Mouse (Mus musculus) erythroblast, adult 5-6 weeks (primary cell): Measurements from ENCODE around the gene Zeb2. TPM values are rescaled to one million over a fixed set of nuclear protein-coding genes. Genes with fewer than 3 reads are reported as not detected.

Experiments used
- ATAC-seq: replicated peaks from 2 replicates; pipeline ENCODE4 v1.8.0; 2016; ENCODE audit warnings: moderate number of reproducible peaks, mild to moderate bottlenecking, moderate TSS enrichment, inconsistent platforms; ENCODE audit not compliant: poor library complexity, low FRiP score, severe bottlenecking
- total RNA-seq, 2 experiments: library from RNA; stranded (forward) in 1 of 2; stranded (reverse) in 1 of 2; fragments of 150-400 nt in 1 of 2; fragments of 200-764, 138-1000 nt in 1 of 2; gene quantifications; 2 replicates each; pipeline versions ENCODE4 v1.2.3 to v1.2.4; 2015 to 2017; ENCODE audit warnings: low replicate concordance in 2 of 2

The Zeb2 gene
- total RNA-seq, 2 experiments from 2014 or later: 33.2 to 42.8 TPM

DNA sequence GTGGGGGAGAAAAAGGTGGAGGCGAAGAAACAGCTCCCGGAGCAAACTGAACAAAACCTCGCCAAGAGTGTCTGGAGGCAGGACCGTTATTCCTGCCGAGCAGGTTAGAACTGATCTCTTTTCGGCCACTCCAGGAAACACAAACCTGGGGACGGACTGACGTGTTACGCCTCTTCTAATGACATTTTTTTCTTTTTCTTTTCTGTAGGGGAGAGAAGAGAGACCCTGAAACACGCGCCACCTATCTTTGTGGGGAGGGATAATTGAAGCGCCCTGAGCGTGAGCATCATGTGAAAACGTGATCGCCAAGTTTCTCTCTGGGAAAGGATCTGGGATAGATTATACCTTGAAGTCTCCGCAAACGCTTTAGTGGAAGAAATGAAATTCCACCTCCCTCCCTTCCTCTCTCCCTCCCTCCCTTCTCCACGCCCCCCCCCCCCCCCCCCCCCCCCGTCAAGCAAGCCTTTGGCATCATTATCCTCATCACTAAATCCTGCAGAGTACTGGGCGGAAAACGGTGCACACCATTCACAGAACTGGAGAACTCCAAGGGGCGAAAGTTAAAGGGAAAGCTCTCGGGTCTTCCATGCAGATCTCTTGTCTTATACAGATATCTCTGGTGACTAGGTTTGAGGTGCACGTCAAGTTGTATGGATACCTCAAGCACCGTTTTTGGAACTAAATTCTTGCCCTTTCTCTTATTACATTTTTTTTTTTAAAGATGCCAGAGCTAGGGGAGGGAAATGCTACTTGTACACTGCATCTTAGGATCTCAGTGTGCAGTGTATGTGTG is 4.1 kb downstream of the Zeb2 start:
- peak; percentile 40; the same call in 1 of the 2 replicates for ATAC-seq

DNA sequence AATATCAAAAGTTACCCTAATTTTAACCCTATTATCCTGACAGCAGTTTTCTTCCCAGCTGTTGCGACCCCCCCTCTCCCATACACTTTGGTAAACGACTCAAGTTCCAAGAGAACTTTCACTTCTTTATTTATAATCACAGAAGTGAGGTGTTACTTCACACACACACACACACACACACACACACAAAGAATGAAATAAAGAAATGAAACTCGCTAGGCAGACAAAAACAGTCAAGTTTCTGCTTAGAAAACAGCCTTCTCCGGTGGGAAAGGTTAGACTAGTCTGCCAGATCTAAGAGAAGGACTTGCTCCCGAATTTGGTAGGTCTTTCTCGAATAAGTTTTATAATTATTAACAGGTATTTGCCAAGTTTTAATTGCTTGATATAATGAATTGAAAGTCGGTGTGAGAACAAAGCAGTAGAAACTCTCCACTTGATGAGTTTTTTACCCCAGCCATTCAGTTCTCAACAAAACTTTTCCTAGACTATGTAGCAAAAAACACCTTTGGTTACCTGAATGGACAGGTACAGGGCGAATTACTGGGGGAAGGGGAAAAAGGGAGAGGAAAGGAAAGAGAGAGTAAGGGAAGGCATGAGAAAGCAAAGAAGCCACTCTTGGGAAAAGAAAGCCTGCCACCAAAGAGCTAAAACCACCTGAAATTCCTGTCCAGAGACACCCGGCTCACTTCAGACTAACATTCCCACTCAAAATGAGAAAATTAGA is 5.0 kb downstream of the Zeb2 start:
- ATAC-seq: no peak

DNA sequence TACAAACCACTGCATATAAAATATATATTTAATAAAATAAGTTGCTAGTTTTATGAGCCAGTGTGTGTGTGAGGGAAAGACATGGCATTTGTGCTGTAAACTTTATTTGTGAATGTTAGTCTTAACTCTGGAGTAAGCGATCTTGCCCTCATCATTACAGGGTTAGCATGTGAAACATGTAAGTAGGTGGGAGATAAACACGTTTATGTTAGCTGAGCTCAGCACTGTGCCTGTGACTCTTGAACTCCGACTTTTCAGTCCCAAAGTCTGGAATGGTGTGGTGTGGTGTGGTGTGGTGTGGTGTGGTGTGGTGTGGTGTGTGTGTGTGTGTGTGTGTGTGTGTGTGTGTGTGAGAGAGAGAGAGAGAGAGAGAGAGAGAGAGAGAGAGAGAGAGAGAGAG is 5.6 kb downstream of the Zeb2 start:
- ATAC-seq: peak; percentile 44; the same call in 1 of the 2 replicates

DNA sequence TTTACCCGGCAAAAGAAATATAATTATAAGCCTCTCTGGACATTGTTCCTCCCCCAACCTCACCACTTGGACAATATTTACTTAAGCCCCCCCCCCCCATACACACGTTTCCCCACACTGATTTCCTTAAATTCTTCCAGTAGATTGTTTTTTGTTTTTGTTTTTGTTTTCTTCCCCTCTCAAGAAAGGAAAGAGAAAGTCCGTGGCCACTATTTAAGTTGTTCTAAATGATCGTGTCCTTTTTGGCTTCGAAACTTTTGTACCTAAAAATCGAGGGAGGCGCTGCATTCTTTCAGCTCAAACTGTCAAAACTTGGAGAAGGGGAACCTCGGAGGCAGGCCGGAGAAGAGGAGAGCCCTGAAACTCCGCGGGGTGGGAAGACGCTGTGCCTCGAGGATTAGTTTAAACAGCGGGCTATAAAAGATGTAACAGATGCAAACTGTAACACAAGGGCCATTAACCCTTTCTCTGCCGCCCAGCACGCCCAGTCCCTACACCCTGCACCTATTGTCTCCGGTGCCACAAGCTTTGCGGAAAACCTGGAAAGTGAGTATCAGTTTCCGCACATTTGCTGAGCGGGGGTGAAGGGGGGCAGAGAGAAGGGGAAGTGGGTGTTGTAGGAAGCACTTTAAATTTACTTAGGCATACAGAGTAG is 6.3 kb downstream of the Zeb2 start:
- ATAC-seq: 0 out of 2 replicates have a peak, but pooled peaks have one; percentile 18

DNA sequence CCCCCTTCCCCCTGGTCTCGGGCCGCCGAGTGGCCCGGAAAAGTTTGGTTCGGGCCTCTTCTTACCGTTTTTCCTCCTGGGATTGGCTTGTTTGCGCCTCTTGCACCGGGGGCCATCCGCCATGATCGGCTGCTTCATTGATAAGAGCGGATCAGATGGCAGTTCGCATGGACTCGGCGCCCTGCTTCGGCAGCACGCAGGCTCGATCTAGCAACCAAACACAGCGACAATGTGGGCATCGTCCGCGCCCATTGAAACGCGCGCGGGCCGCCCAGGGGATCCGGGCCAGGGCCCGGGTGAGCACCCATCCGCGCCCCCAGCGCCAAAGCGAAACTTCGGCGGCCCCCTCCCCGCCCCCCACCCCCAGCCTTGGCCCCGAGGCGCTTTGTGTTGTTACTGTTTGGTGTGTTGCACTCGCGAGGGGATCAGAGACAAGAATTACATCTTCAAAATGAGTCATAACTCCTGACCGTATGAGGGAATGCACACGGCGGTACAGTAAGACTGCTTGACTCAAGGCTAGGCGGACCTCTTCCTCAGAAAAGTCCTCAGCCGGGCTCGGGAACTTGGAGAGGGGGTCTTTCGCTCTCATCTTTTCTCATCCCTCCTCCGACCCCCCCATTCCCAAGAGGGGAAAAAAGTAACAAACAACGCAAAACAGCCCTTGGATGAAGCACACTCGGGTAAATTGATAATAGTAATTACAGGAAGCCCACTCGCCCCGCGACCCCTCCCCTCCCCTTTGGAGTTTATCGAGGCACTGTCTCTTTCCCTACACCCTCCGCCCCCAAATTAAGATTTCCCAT is 7.0 kb downstream of the Zeb2 start:
- peak; percentile 67 for ATAC-seq

DNA sequence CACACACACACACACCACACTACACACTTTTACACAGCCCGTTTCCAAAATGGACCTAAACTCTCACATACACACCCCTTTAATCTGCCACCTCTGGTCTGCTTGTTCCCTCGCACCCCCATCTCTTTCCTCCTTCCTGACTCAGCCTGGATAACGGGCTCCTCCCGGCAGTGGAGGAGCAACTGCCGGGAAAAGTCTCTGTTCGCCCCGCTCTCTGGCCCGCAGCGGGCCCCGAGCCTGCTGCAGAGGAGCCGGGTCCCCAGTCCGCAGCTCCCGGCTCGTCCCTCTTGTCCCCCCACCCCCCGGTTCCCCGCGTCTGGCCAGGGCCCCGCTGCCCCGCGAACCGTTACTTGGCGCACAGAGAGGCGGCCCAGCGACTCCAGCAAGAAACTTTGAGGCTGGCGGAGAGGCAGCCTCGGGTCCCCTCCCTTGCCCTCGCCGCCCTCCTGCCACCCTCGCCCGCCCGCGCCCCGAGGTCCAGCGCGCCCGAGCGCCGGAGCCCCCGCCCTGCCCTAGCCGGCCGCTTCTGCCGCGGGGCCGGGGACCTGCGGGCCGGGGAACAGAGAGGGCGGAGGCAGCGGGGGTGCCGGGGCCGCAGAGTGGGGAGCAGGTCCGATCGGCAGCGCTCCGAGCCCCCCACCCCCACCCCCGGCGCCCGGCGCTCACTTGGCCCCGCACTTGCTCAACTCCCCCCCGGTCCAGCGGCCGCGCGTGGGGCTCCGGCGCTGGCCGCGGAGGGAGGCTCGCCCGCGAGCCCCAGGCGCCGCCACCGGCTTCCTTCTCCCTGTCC is 7.8 kb downstream of the Zeb2 start:
- ATAC-seq: 0 out of 2 replicates have a peak, but pooled peaks have one; percentile 12

DNA sequence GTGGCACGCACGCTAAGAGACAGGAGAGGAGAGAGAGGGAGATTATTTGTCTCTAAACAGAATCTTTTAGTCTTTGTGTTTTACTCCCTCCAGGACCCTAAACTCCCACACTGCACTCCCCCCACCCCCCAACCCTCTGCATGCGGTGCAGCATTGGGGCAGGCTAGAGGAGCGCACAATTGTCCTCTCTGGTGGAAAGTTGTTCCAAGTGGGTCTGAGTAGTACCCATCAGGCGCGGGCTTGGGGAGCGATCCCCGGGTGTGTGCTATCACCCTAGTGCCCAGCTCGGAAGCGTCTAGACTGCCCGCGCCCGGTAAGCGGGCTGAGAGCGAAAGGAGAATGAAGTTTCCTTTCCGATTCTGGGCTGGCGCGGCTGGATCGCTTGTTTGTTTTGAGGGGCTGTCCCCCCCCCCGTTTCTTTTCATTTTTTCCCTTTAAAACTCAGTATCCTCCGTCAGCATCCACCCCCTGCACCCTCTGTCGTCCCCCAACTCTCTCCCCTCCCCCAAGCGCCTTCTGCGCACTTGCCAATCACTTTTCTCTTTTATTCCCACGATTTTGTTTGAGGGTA is 8.6 kb downstream of the Zeb2 start:
- peak; percentile 48; the same call in 1 of the 2 replicates for ATAC-seq

DNA sequence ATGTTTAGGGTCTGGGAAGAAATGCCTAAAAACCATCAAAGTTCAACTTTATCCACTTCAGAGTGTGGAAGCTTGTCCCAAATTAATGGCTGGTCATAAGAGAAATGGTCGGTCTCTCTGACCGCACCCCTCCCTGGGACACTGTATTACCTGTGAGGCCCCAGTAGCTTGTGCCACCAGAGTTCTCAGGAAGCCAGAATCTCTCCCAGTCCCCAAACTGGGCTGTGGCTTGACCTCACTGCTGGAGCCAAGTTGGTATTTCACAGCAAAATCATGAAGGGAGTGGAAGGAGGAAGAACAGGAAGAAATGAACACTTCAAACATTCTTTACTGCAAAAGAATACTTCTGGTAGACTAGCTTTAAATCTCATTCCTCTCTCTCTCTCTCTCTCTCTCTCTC is 9.6 kb downstream of the Zeb2 start:
- ATAC-seq: no peak

DNA sequence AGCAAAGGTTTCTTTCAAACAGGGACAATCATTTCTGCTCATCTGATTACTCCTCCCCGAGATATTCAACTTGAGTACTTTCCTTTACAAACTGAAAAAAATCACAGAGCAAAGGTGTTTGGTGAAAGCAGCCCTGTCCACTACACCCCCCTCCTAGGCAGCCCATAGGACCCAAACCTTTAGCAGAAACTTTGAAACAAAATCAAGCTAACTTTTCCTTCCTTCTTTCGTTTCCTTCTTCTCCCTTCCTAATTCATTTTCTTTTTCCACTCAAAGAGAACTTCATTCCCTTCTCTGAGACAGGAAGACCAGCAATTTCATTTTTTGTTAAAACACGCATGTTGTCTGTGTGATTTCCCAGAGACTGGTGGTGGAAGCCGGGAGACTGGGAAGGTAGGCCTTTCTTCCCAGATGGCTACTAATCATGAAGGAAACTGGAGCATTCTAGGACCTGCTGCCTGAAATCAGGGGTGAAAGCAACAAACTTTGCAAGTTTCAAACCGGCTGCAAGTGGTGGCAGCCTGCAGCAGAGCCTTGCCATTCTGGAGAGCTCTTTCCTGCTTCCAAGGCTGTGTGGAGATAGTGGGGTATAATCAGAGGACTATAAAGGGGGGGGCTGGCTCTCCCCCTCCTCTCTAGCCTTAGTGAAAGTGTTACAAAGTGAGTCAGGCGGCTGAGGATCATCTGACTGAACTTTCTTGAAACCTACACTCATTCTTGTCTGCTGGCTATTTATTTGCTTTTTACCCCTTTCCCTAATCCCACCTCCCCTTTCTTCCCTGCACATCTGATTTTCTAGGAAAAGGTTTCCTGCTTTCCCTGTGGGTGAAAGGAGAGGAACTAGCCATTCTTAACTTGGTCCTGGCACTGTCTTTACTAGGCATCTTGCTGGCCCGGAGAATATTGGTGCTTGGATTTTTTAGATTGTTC is 11.0 kb downstream of the Zeb2 start:
- no peak for ATAC-seq

DNA sequence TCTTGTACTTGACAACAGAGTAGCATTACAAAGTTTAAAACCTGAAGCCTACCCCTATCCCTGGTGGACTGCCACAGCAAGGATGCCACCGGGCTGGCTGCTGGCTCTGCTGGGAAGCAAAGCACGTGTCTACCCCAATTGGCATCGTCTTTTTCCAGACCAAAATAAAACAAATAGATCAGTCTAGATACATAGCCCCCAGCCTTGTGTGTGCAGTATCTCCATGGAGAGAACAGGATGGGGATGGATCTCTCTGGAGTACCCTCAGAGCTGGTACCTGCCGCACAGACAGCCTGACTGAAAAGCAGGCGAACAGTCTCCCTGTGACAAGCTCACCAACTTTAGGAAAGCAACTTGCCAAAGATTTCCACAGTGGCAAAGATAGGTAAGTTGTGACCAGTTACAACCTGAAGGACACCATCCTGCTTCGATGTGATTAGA is 11.9 kb downstream of the Zeb2 start:
- ATAC-seq: no peak

DNA sequence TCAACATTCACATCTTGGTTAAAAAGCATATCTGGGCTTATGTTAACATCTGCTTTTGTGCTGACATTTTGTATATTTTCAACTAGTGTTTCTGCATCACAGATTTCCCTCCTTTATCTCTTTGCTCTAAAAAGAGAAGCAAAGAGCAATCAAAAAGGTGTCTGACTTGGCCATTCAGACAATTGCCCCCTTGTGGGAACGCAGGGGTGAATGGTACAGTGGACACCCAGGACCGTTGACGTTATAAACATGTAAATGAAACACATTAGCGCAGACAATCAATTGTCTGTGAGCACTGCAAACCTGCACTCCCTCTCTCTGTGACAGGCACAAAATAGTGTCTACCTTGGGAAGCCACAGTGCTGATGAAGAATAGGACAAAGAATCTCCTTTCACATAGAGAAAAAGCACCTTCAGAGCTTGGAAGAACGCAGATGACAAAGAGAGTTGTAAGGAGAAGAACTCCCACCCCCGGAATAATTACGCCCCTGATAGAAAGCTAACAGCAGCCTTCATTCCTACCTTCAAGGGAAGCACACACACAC is 12.6 kb downstream of the Zeb2 start:
- no peak for ATAC-seq

DNA sequence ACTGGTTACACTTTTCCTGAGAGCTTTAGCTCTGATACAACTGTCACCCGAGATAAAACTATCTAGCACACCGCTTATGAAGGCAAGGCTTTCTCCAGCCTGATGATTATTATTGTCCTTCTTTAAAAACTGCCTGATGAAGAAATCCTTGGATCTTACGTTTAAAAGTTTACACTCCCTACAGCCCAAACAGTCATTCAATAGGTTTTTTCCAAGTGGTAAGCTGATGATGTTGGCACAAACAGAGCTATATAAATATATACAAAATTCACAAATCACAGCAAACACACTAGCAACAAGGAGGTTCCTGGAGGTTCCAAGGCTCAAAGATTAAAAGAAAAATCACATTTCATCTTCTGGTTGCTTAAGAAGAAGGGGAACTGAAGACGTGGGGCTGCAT is 13.1 kb downstream of the Zeb2 start:
- ATAC-seq: no peak

DNA sequence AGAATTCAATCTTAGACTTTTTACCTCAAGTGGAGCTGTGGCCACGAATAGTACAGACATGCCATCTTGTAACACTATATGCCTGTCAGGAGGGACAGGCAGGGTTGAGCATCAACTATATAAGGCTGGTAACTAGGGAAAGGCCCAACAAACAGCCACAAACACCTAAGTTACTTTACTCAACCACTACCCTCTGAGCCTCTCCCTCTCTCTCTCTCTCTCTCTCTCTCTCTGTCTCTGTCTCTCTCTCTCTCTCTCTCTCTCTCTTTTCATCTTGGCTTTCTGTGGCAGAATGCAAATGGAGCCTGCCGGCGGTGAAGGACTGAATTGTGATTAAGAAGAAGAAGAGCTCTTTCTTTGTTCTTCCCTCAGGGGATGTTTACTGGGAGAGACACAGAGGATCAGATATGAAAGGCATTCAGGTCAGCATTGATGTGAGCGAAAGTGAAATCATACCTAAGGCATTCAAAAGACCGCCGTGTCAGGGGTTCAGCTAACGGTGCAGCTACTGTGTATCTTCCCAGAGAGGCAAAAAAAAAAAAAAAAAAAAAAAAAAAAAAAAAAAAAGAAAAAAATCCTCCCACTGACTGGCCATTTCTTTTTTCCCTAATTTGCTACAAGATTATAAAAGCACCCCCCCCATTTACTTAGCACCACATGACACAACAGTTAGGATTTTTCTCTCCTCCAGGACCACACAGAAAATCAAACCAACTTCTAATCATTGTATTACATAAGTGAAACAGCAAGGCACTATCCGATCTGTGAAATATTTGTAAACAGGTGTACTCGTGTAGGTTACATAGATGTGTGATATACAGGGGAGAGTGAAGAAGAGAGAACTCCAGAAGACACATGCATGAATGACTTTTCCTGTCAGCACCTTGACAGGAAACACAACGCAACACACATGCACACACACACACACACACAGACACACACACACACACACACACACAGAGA is 13.9 kb downstream of the Zeb2 start:
- ATAC-seq: no peak

DNA sequence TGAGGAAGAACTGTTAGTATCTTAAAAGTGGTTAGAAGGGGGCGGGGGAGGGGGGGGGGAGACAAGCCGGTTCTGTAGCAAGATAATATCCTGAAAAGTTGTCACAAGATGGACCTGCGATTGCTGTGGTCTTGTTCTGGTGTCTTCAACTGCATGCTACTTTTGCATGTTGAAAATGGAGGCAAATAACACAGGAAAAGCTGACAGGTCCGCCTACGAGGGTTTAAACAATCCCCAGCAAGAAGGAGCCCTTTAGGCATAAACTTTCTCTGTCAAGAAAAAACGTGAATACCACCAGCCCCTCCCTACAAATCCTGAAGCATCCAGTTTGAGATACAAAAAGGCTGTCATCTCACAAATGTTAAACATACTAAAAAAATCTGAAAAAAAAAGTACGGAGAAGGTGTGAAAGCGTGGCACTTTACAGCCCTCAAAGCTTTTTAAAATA is 15.0 kb downstream of the Zeb2 start:
- ATAC-seq: no peak

DNA sequence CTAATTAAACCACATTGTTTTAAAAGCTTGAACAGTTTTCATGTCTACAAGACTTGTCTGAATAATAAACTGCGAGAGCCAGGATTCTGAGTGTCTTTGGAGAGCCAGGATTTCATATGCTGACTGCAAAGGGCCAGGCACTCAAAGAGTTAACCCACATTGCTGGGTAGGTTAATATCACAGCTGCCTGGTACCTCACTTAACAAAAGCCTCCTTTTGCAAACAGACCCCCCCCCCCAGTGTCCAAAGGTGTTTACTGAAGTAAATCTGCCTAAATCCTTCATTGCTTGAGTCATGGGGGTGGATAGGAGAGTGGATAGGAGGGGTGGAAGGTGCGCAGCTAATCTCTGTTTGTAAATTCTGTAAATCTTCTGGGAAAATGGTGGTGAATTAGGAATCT is 15.6 kb downstream of the Zeb2 start:
- no peak for ATAC-seq

DNA sequence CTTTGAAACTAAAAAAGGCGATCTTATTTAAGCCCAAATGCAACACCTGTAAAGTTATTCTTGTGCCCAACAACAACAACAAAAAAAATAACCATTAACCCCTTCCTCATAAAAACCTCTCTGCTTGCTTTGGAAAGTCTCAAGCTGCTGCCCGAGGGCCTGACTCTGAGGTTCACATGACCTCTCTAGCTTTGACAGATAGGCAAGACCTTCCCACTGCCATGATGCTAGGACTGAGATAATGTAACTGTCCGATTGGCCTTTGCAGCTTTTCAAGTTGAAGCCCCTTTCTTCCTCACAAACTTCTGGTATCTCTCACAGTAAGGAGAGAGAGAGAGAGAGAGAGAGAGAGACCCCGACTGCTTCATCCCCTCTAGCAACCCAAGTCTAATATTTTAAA is 16.2 kb downstream of the Zeb2 start:
- no peak for ATAC-seq
